Mouse (Mus musculus): ENCODE measurements around the gene Fat3. TPM values are rescaled to one million over a fixed set of nuclear protein-coding genes. Genes with fewer than 3 reads are reported as not detected.

The Fat3 gene
- polyA plus RNA-seq, 1 experiment from 2014 or later: 1.2 TPM

- Histone ChIP-seq H3K4me3 (replicated peaks) (no peak overlapping the region), H3K27ac (no peak overlapping the region), H3K4me1 (no peaks in the 10 kb centered on the region), H3K27me3 (replicated peaks) (no peaks in the 10 kb centered on the region), H3K9ac (no peak overlapping the region), H3K36me3 (no peaks in the 10 kb centered on the region), H3K9me3 (no peaks in the 10 kb centered on the region), H3K4me2 (no peak overlapping the region)
- ATAC-seq (ENCODE audit: insufficient read depth, low FRiP score, low read depth): no peak
- 59% methylated on average over 5 of the region's 5 CpGs for WGBS
Measured at GRCm38 (mm10) chr9:15919373-15920005, 581.6 kb downstream of the Fat3 start.

- no peaks in the 10 kb centered on the region for H3K4me1 ChIP-seq
- H3K27me3 ChIP-seq (replicated peaks): no peaks in the 10 kb centered on the region
- no peak for ATAC-seq (ENCODE audit: insufficient read depth, low FRiP score, low read depth)
- no peak overlapping the region for H3K27ac ChIP-seq
- H3K9ac ChIP-seq: no peak overlapping the region
- H3K36me3 ChIP-seq: no peaks in the 10 kb centered on the region
- H3K9me3 ChIP-seq: no peaks in the 10 kb centered on the region
- H3K4me3 ChIP-seq (replicated peaks): no peak overlapping the region
- H3K4me2 ChIP-seq: no peak overlapping the region
Measured at GRCm38 (mm10) chr9:15916600-15916999, 584.5 kb downstream of the Fat3 start.

GRCm38 (mm10) chr9:15912735-15913134, 588.4 kb downstream of the Fat3 start:
- ATAC-seq (ENCODE audit: insufficient read depth, low FRiP score, low read depth): no peak
- Histone ChIP-seq H3K9ac (no peak overlapping the region), H3K36me3 (no peaks in the 10 kb centered on the region), H3K4me2 (no peak overlapping the region), H3K27ac (no peak overlapping the region), H3K4me3 (replicated peaks) (no peak overlapping the region), H3K9me3 (no peaks in the 10 kb centered on the region), H3K27me3 (replicated peaks) (no peaks in the 10 kb centered on the region), H3K4me1 (no peaks in the 10 kb centered on the region)
- WGBS: 50% methylated on average over 1 of the region's 1 CpGs

GRCm38 (mm10) chr9:15909397-15910113, 591.5 kb downstream of the Fat3 start:
- H3K36me3 ChIP-seq: no peaks in the 10 kb centered on the region
- WGBS: 56% methylated on average over 2 of the region's 2 CpGs
- H3K4me3 ChIP-seq (replicated peaks): no peak overlapping the region
- H3K27me3 ChIP-seq (replicated peaks): no peaks in the 10 kb centered on the region
- no peak overlapping the region for H3K9ac ChIP-seq
- H3K4me2 ChIP-seq: no peak overlapping the region
- no peak overlapping the region for H3K27ac ChIP-seq
- no peak for ATAC-seq (ENCODE audit: insufficient read depth, low FRiP score, low read depth)
- H3K9me3 ChIP-seq: no peaks in the 10 kb centered on the region
- no peaks in the 10 kb centered on the region for H3K4me1 ChIP-seq

- no peaks in the 10 kb centered on the region for H3K27me3 ChIP-seq (replicated peaks)
- H3K27ac ChIP-seq: no peak overlapping the region
- WGBS: 65% methylated on average over 9 of the region's 9 CpGs
- no peak for ATAC-seq (ENCODE audit: insufficient read depth, low FRiP score, low read depth)
- no peak overlapping the region for H3K4me2 ChIP-seq
- H3K4me1 ChIP-seq: no peaks in the 10 kb centered on the region
- H3K9me3 ChIP-seq: no peaks in the 10 kb centered on the region
- H3K4me3 ChIP-seq (replicated peaks): no peak overlapping the region
- no peak overlapping the region for H3K9ac ChIP-seq
- no peaks in the 10 kb centered on the region for H3K36me3 ChIP-seq
Measured at GRCm38 (mm10) chr9:15903948-15904750, 596.9 kb downstream of the Fat3 start.

GRCm38 (mm10) chr9:15898112-15898511, 603.0 kb downstream of the Fat3 start:
- no peaks in the 10 kb centered on the region for H3K36me3 ChIP-seq
- no peaks in the 10 kb centered on the region for H3K27me3 ChIP-seq (replicated peaks)
- no peaks in the 10 kb centered on the region for H3K4me1 ChIP-seq
- 79% methylated on average over 2 of the region's 2 CpGs for WGBS
- H3K4me2 ChIP-seq: no peak overlapping the region
- H3K4me3 ChIP-seq (replicated peaks): no peak overlapping the region
- no peak overlapping the region for H3K9ac ChIP-seq
- H3K27ac ChIP-seq: no peak overlapping the region
- ATAC-seq (ENCODE audit: insufficient read depth, low FRiP score, low read depth): no peak
- no peaks in the 10 kb centered on the region for H3K9me3 ChIP-seq

- no peaks in the 10 kb centered on the region for H3K27me3 ChIP-seq (replicated peaks)
- no peak overlapping the region for H3K27ac ChIP-seq
- no peak overlapping the region for H3K4me2 ChIP-seq
- H3K36me3 ChIP-seq: no peaks in the 10 kb centered on the region
- no peak overlapping the region for H3K4me3 ChIP-seq (replicated peaks)
- H3K4me1 ChIP-seq: no peaks in the 10 kb centered on the region
- ATAC-seq (ENCODE audit: insufficient read depth, low FRiP score, low read depth): no peak
- H3K9me3 ChIP-seq: no peaks in the 10 kb centered on the region
- no peak overlapping the region for H3K9ac ChIP-seq
- WGBS: 67% methylated on average over 5 of the region's 5 CpGs
Measured at GRCm38 (mm10) chr9:15886756-15887155, 614.3 kb downstream of the Fat3 start.

- no peak overlapping the region for H3K4me3 ChIP-seq (replicated peaks)
- H3K27me3 ChIP-seq (replicated peaks): no peaks in the 10 kb centered on the region
- no peak overlapping the region for H3K9ac ChIP-seq
- H3K27ac ChIP-seq: no peak overlapping the region
- no peak for ATAC-seq (ENCODE audit: insufficient read depth, low FRiP score, low read depth)
- H3K4me2 ChIP-seq: no peak overlapping the region
- H3K9me3 ChIP-seq: no peaks in the 10 kb centered on the region
- no peaks in the 10 kb centered on the region for H3K36me3 ChIP-seq
- no peaks in the 10 kb centered on the region for H3K4me1 ChIP-seq
Measured at GRCm38 (mm10) chr9:15880754-15881153, 620.3 kb downstream of the Fat3 start.

- Histone ChIP-seq H3K9me3 (no peaks in the 10 kb centered on the region), H3K36me3 (no peaks in the 10 kb centered on the region), H3K4me2 (no peak overlapping the region), H3K27ac (no peak overlapping the region), H3K4me3 (replicated peaks) (no peak overlapping the region), H3K27me3 (replicated peaks) (no peaks in the 10 kb centered on the region), H3K4me1 (no peaks in the 10 kb centered on the region), H3K9ac (no peak overlapping the region)
- no peak for ATAC-seq (ENCODE audit: insufficient read depth, low FRiP score, low read depth)
- WGBS: 24% methylated on average over 3 of the region's 3 CpGs
Measured at GRCm38 (mm10) chr9:15880160-15880603, 620.9 kb downstream of the Fat3 start.

- no peak within 1 kb of the TSS for H3K4me2 ChIP-seq
- H3K36me3 ChIP-seq: no peaks in the 10 kb centered on the region
- H3K9me3 ChIP-seq: no peaks in the 10 kb centered on the region
- 51% methylated on average over 19 of the region's 19 CpGs for WGBS
- H3K4me3 ChIP-seq (replicated peaks): no peak within 1 kb of the TSS
- no peaks in the 10 kb centered on the region for H3K4me1 ChIP-seq
- H3K27ac ChIP-seq: no peak within 1 kb of the TSS
- no peak within 1 kb of the TSS for H3K9ac ChIP-seq
- 0 out of 2 replicates have a peak, but pooled peaks cover 3% of the 10 kb centered on the region for H3K27me3 ChIP-seq (replicated peaks)
- ATAC-seq (ENCODE audit: insufficient read depth, low FRiP score, low read depth): no peak
Measured at GRCm38 (mm10) chr9:15874506-15875160, 626.5 kb downstream of the Fat3 start, which contains the start of gene Mtnr1b. Mtnr1b (minus strand) TSS chr9:15874556.

- Histone ChIP-seq H3K4me2 (no peak overlapping the region), H3K36me3 (no peaks in the 10 kb centered on the region), H3K9ac (no peak overlapping the region)
Measured at GRCm38 (mm10) chr9:15870013-15870412, 631.1 kb downstream of the Fat3 start.

More at GRCm38 (mm10) chr9:15870013-15870412, 631.1 kb downstream of the Fat3 start:
- no peak for ATAC-seq (ENCODE audit: insufficient read depth, low FRiP score, low read depth)
- H3K27me3 ChIP-seq (replicated peaks): 0 out of 2 replicates have a peak, but pooled peaks cover 3% of the 10 kb centered on the region
- 36% methylated on average over 4 of the region's 4 CpGs for WGBS
- no peaks in the 10 kb centered on the region for H3K4me1 ChIP-seq
- no peaks in the 10 kb centered on the region for H3K9me3 ChIP-seq
- no peak overlapping the region for H3K27ac ChIP-seq
- H3K4me3 ChIP-seq (replicated peaks): no peak overlapping the region

All from stomach, embryonic 15.5 days (tissue).